Mouse (Mus musculus): ENCODE data around the gene Hoxa10.

Gene Hoxa10

GRCm38 (mm10) chr6:52217895-52218642 lies 22.6 kb downstream of the Hoxa10 start:
- no peak for DNase-seq (ENCODE audit: low spot score in 2 of 2)

- DNase-seq (ENCODE audit: low spot score in 2 of 2) = no peak
Measured at GRCm38 (mm10) chr6:52217459-52217768, 23.2 kb downstream of the Hoxa10 start.

GRCm38 (mm10) chr6:52216691-52217458 lies 23.8 kb downstream of the Hoxa10 start:
- DNase-seq (ENCODE audit: low spot score in 2 of 2) = no peak

GRCm38 (mm10) chr6:52215771-52216535 lies 24.7 kb downstream of the Hoxa10 start:
- no peak for DNase-seq (ENCODE audit: low spot score in 2 of 2)

GRCm38 (mm10) chr6:52215070-52215469 lies 25.6 kb downstream of the Hoxa10 start:
- DNase-seq (ENCODE audit: low spot score in 2 of 2) = no peak

GRCm38 (mm10) chr6:52214271-52214670 lies 26.4 kb downstream of the Hoxa10 start:
- no peak for DNase-seq (ENCODE audit: low spot score in 2 of 2)

- no peak for DNase-seq (ENCODE audit: low spot score in 2 of 2)
Measured at GRCm38 (mm10) chr6:52213119-52213986, 27.3 kb downstream of the Hoxa10 start, which contains the start of the genes Hoxa3 and Gm28308. Hoxa3 (minus strand) TSS chr6:52213336. Gm28308 (minus strand) TSS chr6:52213339.

- DNase-seq (ENCODE audit: low spot score in 2 of 2) = no peak
Measured at GRCm38 (mm10) chr6:52212556-52213118, 28.0 kb downstream of the Hoxa10 start.

GRCm38 (mm10) chr6:52211961-52212360 lies 28.7 kb downstream of the Hoxa10 start:
- no peak for DNase-seq (ENCODE audit: low spot score in 2 of 2)

GRCm38 (mm10) chr6:52211170-52211935 lies 29.3 kb downstream of the Hoxa10 start:
- peak in 1 of 2 experiments; percentile 23 for DNase-seq (ENCODE audit: low spot score in 2 of 2)

- no peak for DNase-seq (ENCODE audit: low spot score in 2 of 2)
Measured at GRCm38 (mm10) chr6:52209685-52210046, 31.0 kb downstream of the Hoxa10 start.

GRCm38 (mm10) chr6:52208868-52209684 lies 31.6 kb downstream of the Hoxa10 start:
- no peak for DNase-seq (ENCODE audit: low spot score in 2 of 2)

GRCm38 (mm10) chr6:52208072-52208867 lies 32.4 kb downstream of the Hoxa10 start, which contains the start of gene Hoxa6:
Hoxa6 (minus strand) TSS chr6:52208722.
- DNase-seq (ENCODE audit: low spot score in 2 of 2) = no peak

GRCm38 (mm10) chr6:52207684-52207976 lies 33.0 kb downstream of the Hoxa10 start:
- DNase-seq (ENCODE audit: low spot score in 2 of 2) = no peak

GRCm38 (mm10) chr6:52206882-52207683 lies 33.6 kb downstream of the Hoxa10 start:
- no peak for DNase-seq (ENCODE audit: low spot score in 2 of 2)

GRCm38 (mm10) chr6:52205638-52206621 lies 34.7 kb downstream of the Hoxa10 start:
- no peak for DNase-seq (ENCODE audit: low spot score in 2 of 2)

GRCm38 (mm10) chr6:52205221-52205620 lies 35.4 kb downstream of the Hoxa10 start:
- DNase-seq (ENCODE audit: low spot score in 2 of 2) = no peak

Data from frontal cortex, postnatal 25 days (tissue).